Mouse (Mus musculus): ENCODE data around the gene Lfng. TPM values are rescaled to one million over a fixed set of nuclear protein-coding genes. Genes with fewer than 3 reads are reported as not detected.
A peak's percentile ranks its signal among the peaks of the same experiment; 100 is the strongest.

Gene Lfng
- total and polyA plus RNA-seq, 2 experiments, result 5.5 to 9.5 TPM

- Histone ChIP-seq H3K79me2 (ENCODE audit: control insufficient read depth, insufficient read depth, low read length) (no peaks in the 10 kb centered on the region), H3K27ac (replicated peaks; ENCODE audit: insufficient read depth, low read depth, low read length) (no peak overlapping the region), H3K36me3 (ENCODE audit: control insufficient read depth, insufficient read depth, low read length) (no peaks in the 10 kb centered on the region), H3K4me1 (ENCODE audit: control insufficient read depth, insufficient read depth, low read length) (no peaks in the 10 kb centered on the region; the same call in 1 of the 2 replicates), H3K9ac (ENCODE audit: low read depth, low read length) (no peak overlapping the region), H3K27me3 (ENCODE audit: control insufficient read depth, insufficient read depth, low read length) (no peaks in the 10 kb centered on the region), H3K4me3 (ENCODE audit: insufficient read depth, low read depth, low read length) (no peak overlapping the region)
- no peak for DNase-seq (ENCODE audit: extremely low read depth, low read depth, low spot score)
- no peak for TF ChIP-seq POLR2A (IDR thresholded peaks at IDR 0.05; ENCODE audit: extremely low read depth, insufficient read depth, low read length)
- WGBS, result 86% methylated on average over 4 of the region's 4 CpGs
Observed at GRCm38 (mm10) chr5:140614837-140615236, 7.7 kb downstream of the Lfng start.

- TF ChIP-seq POLR2A (IDR thresholded peaks at IDR 0.05; ENCODE audit: extremely low read depth, insufficient read depth, low read length) (no peak), CTCF (IDR thresholded peaks at IDR 0.05; ENCODE audit: low read depth, low read length) (no peak)
- H3K9ac ChIP-seq (ENCODE audit: low read depth, low read length), result no peak overlapping the region
- WGBS, result 65% methylated on average over 10 of the region's 10 CpGs
Observed at GRCm38 (mm10) chr5:140615321-140616109, 8.4 kb downstream of the Lfng start.

GRCm38 (mm10) chr5:140616110-140616503 lies 9.0 kb downstream of the Lfng start:
- Histone ChIP-seq H3K9ac (ENCODE audit: low read depth, low read length) (no peak overlapping the region), H3K27ac (replicated peaks; ENCODE audit: insufficient read depth, low read depth, low read length) (peak overlapping the region; percentile 34; the same call in 1 of the 2 replicates)
- 68% methylated on average over 6 of the region's 6 CpGs for WGBS

More at GRCm38 (mm10) chr5:140615321-140616109, 8.4 kb downstream of the Lfng start:
- Histone ChIP-seq H3K4me1 (ENCODE audit: control insufficient read depth, insufficient read depth, low read length) (no peaks in the 10 kb centered on the region; the same call in 1 of the 2 replicates), H3K36me3 (ENCODE audit: control insufficient read depth, insufficient read depth, low read length) (no peaks in the 10 kb centered on the region), H3K27ac (replicated peaks; ENCODE audit: insufficient read depth, low read depth, low read length) (no peak overlapping the region), H3K79me2 (ENCODE audit: control insufficient read depth, insufficient read depth, low read length) (no peaks in the 10 kb centered on the region), H3K4me3 (ENCODE audit: insufficient read depth, low read depth, low read length) (no peak overlapping the region), H3K27me3 (ENCODE audit: control insufficient read depth, insufficient read depth, low read length) (no peaks in the 10 kb centered on the region)
- DNase-seq (ENCODE audit: extremely low read depth, low read depth, low spot score), result no peak

GRCm38 (mm10) chr5:140616691-140617090 lies 9.6 kb downstream of the Lfng start:
- Histone ChIP-seq H3K9ac (ENCODE audit: low read depth, low read length) (no peak overlapping the region), H3K4me3 (ENCODE audit: insufficient read depth, low read depth, low read length) (no peak overlapping the region), H3K36me3 (ENCODE audit: control insufficient read depth, insufficient read depth, low read length) (no peaks in the 10 kb centered on the region), H3K4me1 (ENCODE audit: control insufficient read depth, insufficient read depth, low read length) (no peaks in the 10 kb centered on the region; the same call in 1 of the 2 replicates), H3K27ac (replicated peaks; ENCODE audit: insufficient read depth, low read depth, low read length) (peak overlapping the region; percentile 83), H3K79me2 (ENCODE audit: control insufficient read depth, insufficient read depth, low read length) (no peaks in the 10 kb centered on the region), H3K27me3 (ENCODE audit: control insufficient read depth, insufficient read depth, low read length) (no peaks in the 10 kb centered on the region)
- TF ChIP-seq CTCF (IDR thresholded peaks at IDR 0.05; ENCODE audit: low read depth, low read length), result no peak
- TF ChIP-seq POLR2A (IDR thresholded peaks at IDR 0.05; ENCODE audit: extremely low read depth, insufficient read depth, low read length), result no peak
- WGBS, result 71% methylated on average over 9 of the region's 9 CpGs
- DNase-seq (ENCODE audit: extremely low read depth, low read depth, low spot score), result peak; percentile 29

More at GRCm38 (mm10) chr5:140616110-140616503, 9.0 kb downstream of the Lfng start:
- Histone ChIP-seq H3K79me2 (ENCODE audit: control insufficient read depth, insufficient read depth, low read length) (no peaks in the 10 kb centered on the region), H3K4me3 (ENCODE audit: insufficient read depth, low read depth, low read length) (no peak overlapping the region), H3K27me3 (ENCODE audit: control insufficient read depth, insufficient read depth, low read length) (no peaks in the 10 kb centered on the region), H3K36me3 (ENCODE audit: control insufficient read depth, insufficient read depth, low read length) (no peaks in the 10 kb centered on the region), H3K4me1 (ENCODE audit: control insufficient read depth, insufficient read depth, low read length) (no peaks in the 10 kb centered on the region; the same call in 1 of the 2 replicates)
- no peak for TF ChIP-seq POLR2A (IDR thresholded peaks at IDR 0.05; ENCODE audit: extremely low read depth, insufficient read depth, low read length)
- no peak for TF ChIP-seq CTCF (IDR thresholded peaks at IDR 0.05; ENCODE audit: low read depth, low read length)
- DNase-seq (ENCODE audit: extremely low read depth, low read depth, low spot score), result no peak

GRCm38 (mm10) chr5:140617714-140618113 lies 10.6 kb downstream of the Lfng start:
- Histone ChIP-seq H3K36me3 (ENCODE audit: control insufficient read depth, insufficient read depth, low read length) (no peaks in the 10 kb centered on the region), H3K27me3 (ENCODE audit: control insufficient read depth, insufficient read depth, low read length) (no peaks in the 10 kb centered on the region), H3K4me3 (ENCODE audit: insufficient read depth, low read depth, low read length) (no peak overlapping the region), H3K79me2 (ENCODE audit: control insufficient read depth, insufficient read depth, low read length) (no peaks in the 10 kb centered on the region), H3K27ac (replicated peaks; ENCODE audit: insufficient read depth, low read depth, low read length) (peak overlapping the region; percentile 83), H3K9ac (ENCODE audit: low read depth, low read length) (no peak overlapping the region), H3K4me1 (ENCODE audit: control insufficient read depth, insufficient read depth, low read length) (no peaks in the 10 kb centered on the region; the same call in 1 of the 2 replicates)
- 64% methylated on average over 5 of the region's 5 CpGs for WGBS
- peak; percentile 56 for DNase-seq (ENCODE audit: extremely low read depth, low read depth, low spot score)
- TF ChIP-seq CTCF (IDR thresholded peaks at IDR 0.05; ENCODE audit: low read depth, low read length) (no peak), POLR2A (IDR thresholded peaks at IDR 0.05; ENCODE audit: extremely low read depth, insufficient read depth, low read length) (no peak)
